Mouse (Mus musculus): ENCODE results near the gene 1700057G04Rik.
"Not testable (repeated sequence)": the region's sequence is repeated elsewhere in the genome, so short reads cannot be mapped to it uniquely, and the experiment has no call there.

Gene 1700057G04Rik

DNA sequence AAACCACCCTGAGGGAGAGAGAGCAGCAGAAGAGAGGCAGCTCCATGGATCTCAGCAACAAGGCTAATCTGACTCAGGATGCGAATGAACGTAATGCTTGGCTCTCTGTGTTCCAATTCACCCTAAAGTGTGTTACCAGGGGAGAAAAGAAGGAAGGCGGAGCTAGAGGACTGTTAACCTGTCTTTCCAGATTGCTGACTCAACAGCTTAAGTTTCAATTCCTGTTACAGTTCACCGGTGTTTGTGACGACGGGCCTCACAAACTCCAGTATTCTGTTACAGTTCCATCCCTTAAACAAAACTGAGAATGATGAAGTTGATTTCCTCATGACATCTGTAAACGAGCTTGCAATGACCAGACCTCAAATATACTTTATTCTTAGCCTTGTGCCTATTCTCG is 4.1 kb upstream of the 1700057G04Rik start:
- DNase-seq (ENCODE audit: low spot score in 2 of 2): no peak

DNA sequence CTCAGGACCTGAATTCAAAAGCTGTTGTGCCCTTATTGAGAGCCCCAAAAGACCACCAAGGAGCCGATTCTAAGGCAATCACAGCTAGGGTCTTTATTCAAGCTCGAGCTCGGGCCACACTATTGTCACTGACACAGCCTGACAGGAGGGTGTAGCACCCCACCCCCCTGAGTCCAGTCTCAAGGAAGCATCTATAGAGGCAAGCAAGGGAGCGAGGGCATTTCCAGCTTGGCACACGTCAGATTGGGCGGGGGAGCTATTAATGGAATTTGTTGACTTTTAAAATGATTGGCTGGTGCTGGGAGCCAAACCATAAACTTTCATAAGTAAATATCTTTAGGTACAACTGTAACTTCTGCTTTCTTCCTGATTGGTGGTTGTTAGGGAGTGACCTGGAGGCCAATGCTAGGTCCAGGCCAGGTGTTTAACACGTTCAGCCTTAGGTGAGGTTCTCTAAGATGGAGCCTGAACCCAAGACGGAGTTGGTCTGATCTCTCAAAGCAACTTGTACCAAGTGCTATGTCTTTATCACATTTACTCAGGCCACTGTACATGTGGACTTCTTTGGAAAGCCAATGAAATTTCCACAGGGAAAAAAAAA is 3.5 kb upstream of the 1700057G04Rik start:
- no peak for DNase-seq (ENCODE audit: low spot score in 2 of 2)

DNA sequence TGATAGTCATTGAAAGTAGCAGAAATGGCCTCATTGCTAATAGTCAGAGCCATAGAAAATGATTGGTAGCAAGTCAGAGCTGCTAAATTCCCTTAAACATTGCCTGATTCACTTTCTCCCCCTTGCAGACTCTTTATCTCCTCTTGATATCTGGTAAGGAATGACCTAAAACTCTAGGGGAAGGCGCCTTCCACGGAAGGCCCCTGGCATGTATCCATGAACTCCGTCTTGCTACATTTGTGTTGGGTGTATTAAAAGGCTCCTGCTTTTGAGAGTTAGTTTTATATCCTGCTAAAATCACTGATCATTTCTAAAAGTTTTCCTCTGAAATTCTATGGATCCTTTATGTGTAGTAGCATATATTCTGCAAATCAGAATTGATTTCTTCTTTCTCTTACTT is 7.6 kb downstream of the 1700057G04Rik start:
- DNase-seq (ENCODE audit: low spot score in 2 of 2): no peak

DNA sequence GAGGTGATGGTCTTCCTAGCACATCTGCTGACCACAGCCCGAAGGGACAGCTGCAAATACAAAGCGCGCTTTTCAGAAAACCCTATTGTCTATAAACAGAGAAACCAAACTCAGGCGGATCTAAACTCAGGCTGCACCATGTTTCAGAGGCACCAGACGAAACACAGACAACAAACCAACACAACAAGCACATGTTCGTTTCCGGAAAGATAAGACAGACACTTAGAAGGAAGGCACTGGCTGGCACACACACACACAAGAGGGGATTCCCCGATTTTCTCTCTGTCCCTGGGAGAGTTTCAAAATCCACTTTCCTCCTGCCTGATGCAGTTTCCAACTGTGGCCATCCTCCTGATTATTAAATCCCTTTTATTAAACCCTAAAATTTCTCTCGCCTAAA is 16.8 kb downstream of the 1700057G04Rik start:
- not testable (repeated sequence) for DNase-seq (ENCODE audit: low spot score in 2 of 2)

DNA sequence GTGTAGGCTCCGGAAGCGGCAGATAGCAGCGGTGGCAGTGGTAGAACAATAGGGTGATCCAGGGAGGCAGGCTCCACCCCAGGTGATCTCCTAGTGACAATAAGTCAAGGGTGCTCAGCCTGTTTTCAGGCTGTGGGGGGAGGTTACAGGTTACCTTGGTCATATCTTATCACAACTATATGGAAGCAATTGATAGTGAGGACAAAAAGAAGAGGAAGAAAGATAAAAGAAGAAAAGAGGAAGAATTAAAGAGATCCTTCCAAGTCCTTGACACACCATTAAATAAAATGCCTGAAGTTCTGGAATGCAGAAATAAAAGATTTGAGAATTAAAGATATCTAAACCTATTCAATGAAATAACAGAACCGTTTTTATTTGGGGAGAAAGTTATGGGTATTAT is 17.6 kb downstream of the 1700057G04Rik start:
- DNase-seq (ENCODE audit: low spot score in 2 of 2): no peak

DNA sequence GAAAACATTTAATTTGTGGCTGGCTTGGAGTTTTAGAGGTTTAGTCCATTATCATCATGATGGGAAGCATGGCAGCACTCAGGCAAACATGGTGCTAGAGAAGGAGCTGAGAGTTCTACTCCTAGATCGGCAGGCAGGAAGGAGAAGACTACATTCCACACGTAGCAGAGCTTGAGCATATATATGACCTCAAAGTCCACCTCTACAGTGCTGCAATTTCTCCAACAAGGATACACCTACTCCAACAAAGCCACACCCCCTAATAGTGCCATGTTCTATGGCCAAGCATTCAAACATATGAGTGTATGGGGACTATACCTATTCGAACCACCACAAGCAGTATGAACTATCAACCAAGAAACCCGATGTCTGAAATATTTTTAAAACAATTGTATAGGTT is 22.2 kb downstream of the 1700057G04Rik start:
- DNase-seq (ENCODE audit: low spot score in 2 of 2): no peak

DNA sequence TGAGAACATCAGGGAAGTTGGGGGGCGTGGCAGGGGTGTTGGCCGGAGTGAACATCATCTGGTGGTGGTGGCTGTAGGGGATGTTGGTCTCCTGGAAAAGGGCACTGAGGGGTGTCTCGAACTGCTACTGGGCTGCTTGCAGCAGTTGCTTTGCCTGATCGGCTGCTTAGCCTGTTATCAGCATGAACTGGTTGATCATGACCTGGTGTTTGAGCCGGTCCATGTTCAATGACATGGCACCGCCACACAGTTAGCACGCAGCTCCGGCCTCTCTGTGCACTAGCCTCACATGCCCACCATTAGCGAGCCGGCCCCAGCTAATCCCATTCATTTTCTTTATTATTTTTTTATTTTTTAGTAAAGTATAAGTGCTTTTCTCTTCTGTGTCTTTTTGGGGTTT is 25.7 kb downstream of the 1700057G04Rik start:
- DNase-seq (ENCODE audit: low spot score in 2 of 2): no peak

DNA sequence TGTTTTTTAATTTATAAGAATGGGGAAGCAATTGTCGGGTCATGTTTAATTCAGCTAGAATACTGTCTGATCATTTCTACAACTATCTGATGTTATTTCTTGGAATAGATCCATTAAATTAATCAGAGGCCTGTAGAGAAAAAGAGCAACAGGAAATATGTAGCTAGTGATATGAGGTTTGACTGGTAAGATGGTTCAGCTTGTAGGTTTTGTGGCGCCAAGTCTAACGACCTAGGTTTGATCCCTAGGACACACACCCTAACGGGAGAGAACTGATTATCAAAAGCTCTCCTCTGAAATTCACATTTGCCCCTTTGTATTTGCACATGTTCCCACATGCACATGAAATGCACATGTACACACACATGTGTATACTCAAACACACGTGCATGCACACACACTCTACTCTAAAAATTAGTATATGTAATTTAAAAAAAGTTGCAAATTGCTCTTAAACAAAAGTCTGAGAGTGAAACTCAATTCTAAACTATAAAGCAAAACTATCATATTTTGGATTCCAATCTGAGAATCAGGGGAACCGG is 26.2 kb downstream of the 1700057G04Rik start:
- DNase-seq (ENCODE audit: low spot score in 2 of 2): no peak

DNA sequence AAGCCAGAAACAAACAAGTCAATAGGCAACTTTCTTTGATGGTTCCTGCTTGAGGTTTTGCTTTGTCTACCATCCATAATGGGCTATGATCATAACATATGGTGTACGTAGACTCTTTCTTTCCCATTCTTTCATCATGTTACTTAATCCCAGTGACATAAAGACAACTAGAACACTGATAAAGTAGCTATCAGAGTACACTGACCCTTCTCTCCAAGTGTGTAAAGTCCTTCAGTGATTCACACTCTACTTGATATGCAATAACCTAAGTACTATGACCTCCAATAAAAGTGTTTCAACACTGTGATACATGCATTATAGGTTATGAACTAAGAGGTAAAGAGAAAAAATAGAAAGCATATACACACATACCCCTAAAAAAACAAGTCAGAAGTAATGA is 27.9 kb downstream of the 1700057G04Rik start:
- DNase-seq (ENCODE audit: low spot score in 2 of 2): no peak

DNA sequence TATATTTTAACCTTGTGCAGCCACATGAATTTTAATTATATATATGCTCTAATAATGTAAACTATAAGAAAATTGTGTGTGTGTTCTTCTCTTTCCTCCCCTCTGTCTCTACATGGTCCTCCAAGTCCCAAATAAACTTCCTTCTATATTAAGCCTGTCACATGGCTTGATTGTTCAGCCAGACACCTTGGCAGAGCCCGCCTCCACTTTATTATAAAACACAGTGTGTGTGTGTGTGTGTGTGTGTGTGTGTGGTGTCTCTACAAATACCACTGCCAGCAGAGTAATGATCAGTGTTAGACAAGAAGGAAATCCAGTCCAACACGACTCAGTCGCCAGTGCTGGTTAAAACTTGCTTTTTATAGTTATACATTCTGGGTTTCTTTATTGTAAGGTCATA is 28.5 kb downstream of the 1700057G04Rik start:
- no peak for DNase-seq (ENCODE audit: low spot score in 2 of 2)

DNA sequence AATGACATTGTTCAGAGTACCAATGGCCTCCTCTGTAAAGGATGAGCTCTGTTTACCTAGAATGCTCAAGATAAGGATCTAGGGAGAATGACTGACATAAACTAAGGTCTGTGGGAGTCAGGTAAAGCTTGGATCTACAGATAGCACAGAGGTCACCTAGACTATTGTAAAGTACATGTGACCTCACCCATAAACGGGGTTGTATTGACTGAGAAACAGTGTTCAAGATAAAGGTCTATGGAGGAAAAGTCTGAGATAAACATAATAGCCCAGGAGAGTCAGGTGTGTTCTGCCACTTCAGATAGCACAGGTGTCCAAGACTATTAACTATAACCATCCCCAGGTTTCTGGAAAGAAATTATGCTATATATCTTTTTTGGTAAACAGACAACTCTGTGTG is 29.8 kb downstream of the 1700057G04Rik start:
- DNase-seq (ENCODE audit: low spot score in 2 of 2): no peak

DNA sequence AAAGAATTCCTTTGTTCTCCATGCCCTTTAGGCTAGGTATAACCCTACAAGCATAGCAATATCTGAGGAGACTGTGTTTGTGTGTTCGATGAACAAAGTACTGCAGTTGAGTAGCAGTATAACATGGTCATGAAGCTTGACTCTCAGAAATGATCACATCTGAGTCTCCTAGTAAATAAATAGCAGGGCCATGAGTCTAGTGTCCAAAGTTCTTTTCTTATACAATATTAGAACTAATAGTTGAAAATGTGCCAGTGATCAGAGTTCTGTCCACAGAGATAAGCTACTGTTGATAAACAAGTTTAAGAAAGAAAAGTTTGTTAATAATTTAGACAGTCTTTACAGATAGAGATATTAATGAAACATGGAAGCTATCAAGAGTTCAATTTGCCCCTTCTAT is 42.7 kb downstream of the 1700057G04Rik start:
- no peak for DNase-seq (ENCODE audit: low spot score in 2 of 2)

DNA sequence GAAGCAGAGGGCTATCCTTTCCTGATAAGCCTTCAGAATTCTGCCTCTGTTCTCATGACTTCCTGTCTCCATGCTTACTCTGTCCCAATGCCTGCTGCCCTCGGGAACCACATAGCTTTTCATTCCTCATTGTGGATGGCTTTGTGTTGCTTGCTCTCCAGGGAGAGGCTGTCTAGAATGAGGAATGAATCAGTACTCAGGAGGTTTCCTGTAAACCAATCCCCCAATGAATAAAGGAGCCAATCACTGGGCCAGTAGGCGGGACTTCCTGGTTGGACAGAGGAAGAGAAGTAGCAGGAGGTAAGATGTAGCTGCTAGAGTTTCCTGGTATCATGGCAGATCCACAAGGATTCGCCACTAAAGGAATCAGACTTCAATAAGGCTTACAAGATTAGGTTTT is 44.1 kb downstream of the 1700057G04Rik start:
- no peak for DNase-seq (ENCODE audit: low spot score in 2 of 2)

DNA sequence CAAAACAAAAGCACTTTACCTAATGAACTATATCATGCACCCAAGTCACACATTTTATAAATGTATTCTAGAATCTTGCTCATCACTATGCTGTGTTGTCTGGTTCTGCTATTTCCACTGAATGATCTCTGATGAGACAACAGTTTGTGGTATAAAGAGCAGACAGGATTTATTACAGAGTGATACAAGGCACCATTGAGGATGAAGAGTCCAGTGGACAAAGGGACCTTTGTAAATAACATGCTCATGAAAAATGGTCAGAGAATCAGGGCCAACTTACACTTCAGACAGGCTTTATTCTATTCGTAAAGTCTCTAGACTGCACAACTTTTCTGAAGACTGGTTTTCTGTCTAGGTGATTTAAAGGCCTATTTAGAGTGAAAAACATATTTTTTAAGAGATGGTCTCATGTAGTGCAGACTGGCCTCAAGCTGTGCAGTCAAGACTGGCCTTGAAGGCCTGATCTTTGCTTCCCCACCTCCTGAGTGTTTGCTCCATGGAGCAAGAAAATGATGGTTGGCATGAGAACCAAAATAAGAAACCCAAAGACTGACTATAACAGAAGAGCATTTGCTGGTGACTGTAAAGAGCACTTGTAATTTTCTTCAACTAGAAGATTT is 51.6 kb downstream of the 1700057G04Rik start:
- no peak for DNase-seq (ENCODE audit: low spot score in 2 of 2)

DNA sequence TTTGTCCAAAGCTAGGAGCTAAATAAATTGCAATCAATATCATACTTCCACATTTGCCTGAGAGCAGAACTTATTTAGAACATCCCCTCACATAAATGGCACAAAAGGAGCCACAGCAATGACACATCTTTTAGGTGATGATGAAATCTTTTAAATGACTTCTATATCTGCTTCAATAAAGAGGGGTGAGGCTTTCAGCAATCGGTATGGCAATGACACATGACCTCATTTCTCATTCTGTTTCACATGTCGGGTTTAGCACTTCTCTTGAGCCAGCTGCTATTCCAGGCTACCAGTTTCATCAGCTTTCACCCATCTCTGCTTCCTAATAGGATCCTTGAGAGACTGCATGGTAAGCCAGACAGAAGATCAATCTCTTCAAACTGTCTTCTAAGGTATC is 54.3 kb downstream of the 1700057G04Rik start:
- DNase-seq (ENCODE audit: low spot score in 2 of 2): no peak

DNA sequence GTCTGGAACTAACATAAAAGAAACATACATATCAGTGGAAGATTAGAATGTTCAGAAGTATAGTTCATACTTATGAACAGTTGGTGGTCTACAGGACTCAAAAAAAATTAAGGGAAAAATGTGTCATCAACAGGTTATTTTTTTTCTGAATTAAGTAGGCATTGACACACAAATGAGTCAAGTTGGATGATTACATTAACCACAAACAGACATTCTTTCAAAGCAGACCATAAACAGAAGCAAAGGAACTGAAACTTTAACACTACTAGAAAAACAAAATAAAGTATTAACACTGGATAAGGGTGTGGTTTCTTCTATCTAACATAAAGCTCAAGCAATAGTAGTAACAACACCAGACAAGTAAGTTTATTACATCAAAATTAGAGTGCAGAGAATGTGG is 59.7 kb downstream of the 1700057G04Rik start:
- no peak for DNase-seq (ENCODE audit: low spot score in 2 of 2)

DNA sequence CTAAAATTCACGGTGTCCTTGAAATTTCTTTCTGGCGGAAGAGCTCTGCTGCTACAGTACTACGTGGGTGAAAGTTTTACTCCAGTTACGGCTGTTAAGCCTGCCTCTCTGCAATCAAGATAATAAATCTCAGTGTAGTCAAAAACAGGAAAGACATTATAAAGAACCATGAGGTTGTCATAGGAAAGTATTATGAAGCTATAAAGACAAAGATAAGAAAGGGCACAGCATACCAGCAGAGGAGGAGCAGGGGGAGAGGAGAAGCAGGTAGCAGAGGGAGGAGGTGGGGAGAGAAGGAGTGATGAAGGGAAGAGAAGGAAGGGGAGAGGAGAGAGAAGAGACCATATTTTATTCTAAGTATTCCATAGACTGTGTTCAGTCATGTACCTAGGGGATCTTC is 64.7 kb downstream of the 1700057G04Rik start:
- no peak for DNase-seq (ENCODE audit: low spot score in 2 of 2)

DNA sequence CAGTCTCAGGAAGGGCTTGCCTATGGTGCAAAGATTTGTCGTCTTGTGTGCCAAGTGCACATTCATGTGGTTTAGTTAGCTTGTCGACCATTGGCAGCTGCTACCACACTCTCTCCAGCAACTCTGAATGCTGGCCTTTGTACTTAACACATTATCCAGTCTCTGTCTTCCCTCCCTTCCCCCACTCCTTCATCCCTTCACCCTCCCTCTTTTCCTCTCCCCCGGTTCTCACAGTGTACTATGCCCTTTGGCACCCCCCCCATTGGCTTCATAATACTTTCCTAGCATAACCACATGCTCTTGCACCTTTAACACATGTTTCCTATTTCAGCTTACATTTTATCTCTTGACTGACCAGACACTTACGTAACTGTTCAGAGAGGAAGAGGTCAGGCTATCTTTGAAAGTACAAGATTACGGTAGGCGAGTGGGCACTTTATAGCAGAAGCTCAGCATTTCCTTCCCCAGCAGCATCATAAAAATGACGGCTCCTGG is 65.6 kb downstream of the 1700057G04Rik start:
- no peak for DNase-seq (ENCODE audit: low spot score in 2 of 2)

DNA sequence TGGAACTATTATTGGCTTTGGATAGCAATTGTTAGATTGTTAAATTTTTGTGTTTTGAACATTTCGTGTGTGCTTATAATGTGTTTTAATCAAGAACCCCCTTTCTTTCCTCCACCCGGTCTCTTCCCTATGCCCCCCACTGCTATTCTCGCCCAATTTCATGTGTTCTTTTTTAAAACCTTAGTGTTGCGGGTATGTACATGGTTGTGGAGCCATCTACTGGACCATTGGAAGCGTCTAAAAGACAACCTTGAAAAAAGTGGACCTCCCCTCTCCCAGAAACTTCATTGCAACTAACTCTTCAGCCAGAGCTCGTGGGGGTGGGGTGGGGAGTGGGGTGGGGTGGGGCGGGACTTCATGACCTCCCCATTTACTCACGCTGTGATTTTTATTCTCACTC is 66.2 kb downstream of the 1700057G04Rik start:
- DNase-seq (ENCODE audit: low spot score in 2 of 2): no peak

DNA sequence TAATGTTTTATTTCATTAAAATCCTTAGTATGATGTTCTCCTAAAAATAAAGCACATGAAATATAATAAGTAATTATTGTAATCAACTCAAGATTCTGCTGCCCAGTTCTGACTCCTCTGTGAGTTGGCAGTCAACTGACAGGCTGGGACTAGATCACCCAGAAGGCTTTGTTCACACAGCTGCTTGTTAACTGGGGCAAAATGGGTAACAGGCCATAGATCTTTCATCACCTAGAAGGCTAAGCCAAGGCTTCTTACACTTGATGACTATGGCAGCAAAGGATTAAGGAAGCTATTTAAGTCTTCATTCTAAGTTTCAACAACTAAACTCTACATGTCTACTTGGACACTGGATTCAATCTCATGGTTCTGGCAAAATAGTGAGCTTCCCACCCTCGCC is 68.8 kb downstream of the 1700057G04Rik start:
- no peak for DNase-seq (ENCODE audit: low spot score in 2 of 2)

DNA sequence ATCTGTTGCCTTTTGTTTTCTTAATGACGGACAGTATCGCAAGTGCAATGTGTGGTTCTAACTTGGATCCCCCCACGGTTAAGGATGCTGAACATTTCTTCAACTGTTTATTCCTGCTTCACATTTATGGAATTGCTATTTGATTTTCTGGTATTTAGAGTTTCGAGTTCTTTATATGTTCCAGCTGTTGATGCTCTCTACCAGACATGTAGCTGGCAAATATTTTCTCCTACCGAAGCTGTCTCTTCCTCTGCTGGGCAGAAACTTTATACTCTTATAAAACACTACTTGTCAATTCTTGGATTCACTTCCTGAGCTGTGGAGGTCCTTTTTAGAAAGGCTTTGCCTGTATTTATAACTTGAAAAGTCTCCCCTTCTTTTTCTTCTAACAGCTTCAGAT is 70.1 kb downstream of the 1700057G04Rik start:
- DNase-seq (ENCODE audit: low spot score in 2 of 2): no peak

DNA sequence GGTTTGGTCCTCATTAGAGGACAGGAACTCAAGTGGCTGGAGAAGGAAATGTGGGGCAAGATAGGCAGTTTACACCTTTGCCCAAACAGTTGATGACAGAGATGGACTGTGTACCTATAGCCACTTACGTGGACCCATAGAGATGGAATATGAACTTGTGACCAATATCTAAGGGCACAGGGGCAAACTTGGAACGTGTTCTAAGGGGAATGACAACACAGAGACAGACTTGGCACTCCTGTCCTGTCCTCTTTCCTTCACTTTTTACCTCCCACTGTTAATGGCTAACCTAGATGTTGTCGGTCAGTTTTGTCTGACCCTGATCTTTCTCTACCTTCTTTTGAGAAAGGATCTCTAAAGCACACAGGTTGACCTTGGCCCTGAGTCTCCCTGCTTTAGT is 74.2 kb downstream of the 1700057G04Rik start:
- no peak for DNase-seq (ENCODE audit: low spot score in 2 of 2)

DNA sequence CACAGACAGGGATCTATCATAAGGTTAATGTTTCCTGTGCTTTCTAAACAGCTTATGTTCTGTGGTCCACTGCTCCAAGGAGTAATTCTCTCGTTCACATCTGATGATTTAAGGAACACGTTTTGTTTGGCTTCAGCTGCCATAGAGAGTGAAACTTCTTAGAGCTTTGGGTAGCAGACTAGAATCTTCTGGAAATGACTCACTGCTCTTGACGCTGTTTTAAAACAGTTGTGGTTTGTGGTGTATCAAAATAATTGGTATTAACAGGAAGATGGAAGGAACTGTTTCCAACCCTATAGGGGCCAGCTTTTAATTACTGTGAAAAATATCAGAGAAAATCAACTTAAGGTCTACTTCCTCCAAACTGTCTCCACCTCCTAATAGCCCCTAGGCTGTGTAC is 75.2 kb downstream of the 1700057G04Rik start:
- no peak for DNase-seq (ENCODE audit: low spot score in 2 of 2)

DNA sequence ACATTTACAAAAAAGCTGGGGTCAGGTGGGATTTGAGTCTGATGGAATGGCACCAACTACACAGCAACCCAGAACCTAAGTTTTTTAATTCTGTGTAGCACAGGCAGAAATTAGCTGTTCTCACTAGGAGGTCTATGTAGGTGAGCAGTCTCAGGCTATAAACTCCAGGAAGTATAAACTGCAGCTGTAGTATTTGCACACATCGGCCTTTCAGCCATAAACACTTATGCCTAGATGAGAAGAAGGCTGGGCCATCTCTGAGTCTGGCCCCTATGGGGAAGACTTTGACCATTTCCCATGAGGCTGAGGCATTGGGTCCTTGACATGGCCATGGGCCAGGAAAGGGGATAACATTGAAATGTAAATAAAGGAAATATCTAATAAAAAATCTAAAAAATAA is 76.7 kb downstream of the 1700057G04Rik start:
- no peak for DNase-seq (ENCODE audit: low spot score in 2 of 2)

Data from spleen, postnatal 4 days (tissue).